Mouse (Mus musculus) lung, postnatal 0 days (tissue): ENCODE data around the gene Cilp.

ENCODE experiments used
- CTCF ChIP-seq: IDR thresholded peaks from 2 replicates; pipeline ENCODE4 v1.5.1; 2016; ENCODE audit warnings: antibody characterized with exemption, mild to moderate bottlenecking
- EP300 ChIP-seq: IDR thresholded peaks from 2 replicates; pipeline ENCODE4 v1.6.1; 2016; ENCODE audit warnings: antibody characterized with exemption, mild to moderate bottlenecking, control low read depth

DNA sequence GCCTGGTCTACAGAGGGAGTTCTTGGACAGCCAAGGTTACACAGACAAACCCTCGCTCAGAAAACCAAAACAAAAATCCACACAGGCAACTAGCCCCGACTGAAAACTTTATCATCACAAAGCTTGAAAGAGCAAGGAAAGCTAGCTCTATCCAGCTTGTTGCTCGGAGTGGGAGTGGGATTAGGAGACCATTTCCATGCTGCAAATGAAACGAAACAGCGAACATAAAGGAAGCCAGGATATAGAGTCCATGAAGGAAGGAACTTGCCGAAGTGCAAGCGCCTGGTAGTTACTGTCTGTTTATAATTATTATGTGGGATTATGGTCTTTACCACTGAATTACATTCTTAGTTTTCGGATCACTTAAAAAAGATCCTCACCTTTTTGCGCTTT is 28.6 kb downstream of the Cilp start:
- no peak for TF ChIP-seq CTCF
- no peak for TF ChIP-seq EP300
